Mouse (Mus musculus): Measurements from ENCODE around the gene Fbxl19. TPM values are rescaled to one million over a fixed set of nuclear protein-coding genes. Genes with fewer than 3 reads are reported as not detected.

The Fbxl19 gene
- total RNA-seq (2017): 14.6 and 21.4 TPM in 2 replicates

- ATAC-seq (replicated peaks; ENCODE audit: low read depth, poor library complexity, severe bottlenecking): peak; percentile 40
Measured at GRCm38 (mm10) chr7:127744366-127745045, at the start of gene Fbxl19. Fbxl19 (plus strand) TSS chr7:127744543.

GRCm38 (mm10) chr7:127698986-127699385 lies 45.4 kb upstream of the Fbxl19 start:
- ATAC-seq (replicated peaks; ENCODE audit: low read depth, poor library complexity, severe bottlenecking): no peak

- ATAC-seq (replicated peaks; ENCODE audit: low read depth, poor library complexity, severe bottlenecking): no peak
Measured at GRCm38 (mm10) chr7:127700712-127701331, 43.5 kb upstream of the Fbxl19 start.

GRCm38 (mm10) chr7:127703561-127704178 lies 40.7 kb upstream of the Fbxl19 start:
- ATAC-seq (replicated peaks; ENCODE audit: low read depth, poor library complexity, severe bottlenecking): no peak

GRCm38 (mm10) chr7:127704598-127704997 lies 39.7 kb upstream of the Fbxl19 start:
- no peak for ATAC-seq (replicated peaks; ENCODE audit: low read depth, poor library complexity, severe bottlenecking)

GRCm38 (mm10) chr7:127705706-127706105 lies 38.6 kb upstream of the Fbxl19 start:
- ATAC-seq (replicated peaks; ENCODE audit: low read depth, poor library complexity, severe bottlenecking): no peak

- peak; percentile 12; the same call in 1 of the 2 replicates for ATAC-seq (replicated peaks; ENCODE audit: low read depth, poor library complexity, severe bottlenecking)
Measured at GRCm38 (mm10) chr7:127707045-127707956, 37.0 kb upstream of the Fbxl19 start.

GRCm38 (mm10) chr7:127707957-127708206 lies 36.5 kb upstream of the Fbxl19 start:
- no peak for ATAC-seq (replicated peaks; ENCODE audit: low read depth, poor library complexity, severe bottlenecking)

- peak; percentile 84 for ATAC-seq (replicated peaks; ENCODE audit: low read depth, poor library complexity, severe bottlenecking)
Measured at GRCm38 (mm10) chr7:127708207-127709078, 35.9 kb upstream of the Fbxl19 start, which contains the start of gene Bcl7c. Bcl7c (minus strand) TSS chr7:127708933.

- ATAC-seq (replicated peaks; ENCODE audit: low read depth, poor library complexity, severe bottlenecking): no peak
Measured at GRCm38 (mm10) chr7:127709261-127709979, 34.9 kb upstream of the Fbxl19 start.

- ATAC-seq (replicated peaks; ENCODE audit: low read depth, poor library complexity, severe bottlenecking): no peak
Measured at GRCm38 (mm10) chr7:127711031-127711430, 33.3 kb upstream of the Fbxl19 start.

GRCm38 (mm10) chr7:127711456-127711855 lies 32.9 kb upstream of the Fbxl19 start:
- no peak for ATAC-seq (replicated peaks; ENCODE audit: low read depth, poor library complexity, severe bottlenecking)

GRCm38 (mm10) chr7:127712461-127713385 lies 31.6 kb upstream of the Fbxl19 start, which contains the start of gene Ctf1:
Ctf1 (plus strand) TSS chr7:127712736.
- peak; percentile 56 for ATAC-seq (replicated peaks; ENCODE audit: low read depth, poor library complexity, severe bottlenecking)

- no peak for ATAC-seq (replicated peaks; ENCODE audit: low read depth, poor library complexity, severe bottlenecking)
Measured at GRCm38 (mm10) chr7:127714816-127715215, 29.5 kb upstream of the Fbxl19 start.

- ATAC-seq (replicated peaks; ENCODE audit: low read depth, poor library complexity, severe bottlenecking): peak; percentile 65
Measured at GRCm38 (mm10) chr7:127716992-127717391, 27.4 kb upstream of the Fbxl19 start.

GRCm38 (mm10) chr7:127718339-127718738 lies 26.0 kb upstream of the Fbxl19 start:
- ATAC-seq (replicated peaks; ENCODE audit: low read depth, poor library complexity, severe bottlenecking): no peak

GRCm38 (mm10) chr7:127719258-127719657 lies 25.1 kb upstream of the Fbxl19 start:
- no peak for ATAC-seq (replicated peaks; ENCODE audit: low read depth, poor library complexity, severe bottlenecking)

GRCm38 (mm10) chr7:127725490-127725889 lies 18.9 kb upstream of the Fbxl19 start:
- no peak for ATAC-seq (replicated peaks; ENCODE audit: low read depth, poor library complexity, severe bottlenecking)

All from common myeloid progenitor, adult 5-6 weeks (primary cell).